Mouse (Mus musculus) inflammation-experienced regulatory T-cells (primary cell): ENCODE measurements around the gene Bmpr2. TPM values are rescaled to one million over a fixed set of nuclear protein-coding genes. Genes with fewer than 3 reads are reported as not detected.

Experiments
- polyA plus RNA-seq, 2 experiments: library from polyadenylated mRNA; unstranded; fragments of 100-300 nt; shearing (Covaris generic); gene quantifications; one replicate each; pipeline ENCODE4 v1.2.1; 2017

Gene Bmpr2
- 1 to 10 TPM in 1 of 2 experiments, under 1 TPM in 1; 0.92 to 1.2 TPM for polyA plus RNA-seq

DNA sequence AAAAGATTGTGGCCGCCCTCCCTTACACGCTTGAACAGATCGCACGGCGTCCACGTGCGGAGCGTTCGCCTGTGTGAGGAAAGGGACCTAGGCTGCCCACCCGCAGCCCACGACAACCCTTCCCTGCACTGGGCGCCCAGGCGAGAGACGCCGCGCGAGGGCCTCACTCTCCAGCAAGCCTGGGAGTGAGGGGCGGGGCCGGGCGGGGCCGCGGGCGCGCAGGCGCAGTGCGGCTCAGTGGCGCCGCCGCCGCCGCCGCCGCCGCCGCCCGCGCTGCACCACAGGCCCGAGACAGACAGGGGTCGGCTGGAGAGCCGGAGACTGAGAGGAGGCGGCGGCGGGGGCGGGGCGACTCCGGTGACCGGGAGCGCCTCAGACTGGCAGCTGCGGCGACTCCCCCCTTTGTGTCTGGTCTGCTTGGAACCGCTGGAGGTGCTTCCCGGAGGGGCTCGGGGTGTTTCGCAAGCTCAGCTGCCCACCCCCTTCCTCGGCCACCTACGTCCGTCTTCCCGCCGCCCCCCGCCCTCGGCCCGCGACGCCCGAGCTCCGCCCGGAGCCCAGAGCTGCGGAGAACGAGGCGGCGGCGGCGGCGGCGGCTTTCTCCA, at the start of gene Bmpr2:
TSS of gene Bmpr2 (plus strand) at position 237 of the 605 bp plus-strand sequence.

DNA sequence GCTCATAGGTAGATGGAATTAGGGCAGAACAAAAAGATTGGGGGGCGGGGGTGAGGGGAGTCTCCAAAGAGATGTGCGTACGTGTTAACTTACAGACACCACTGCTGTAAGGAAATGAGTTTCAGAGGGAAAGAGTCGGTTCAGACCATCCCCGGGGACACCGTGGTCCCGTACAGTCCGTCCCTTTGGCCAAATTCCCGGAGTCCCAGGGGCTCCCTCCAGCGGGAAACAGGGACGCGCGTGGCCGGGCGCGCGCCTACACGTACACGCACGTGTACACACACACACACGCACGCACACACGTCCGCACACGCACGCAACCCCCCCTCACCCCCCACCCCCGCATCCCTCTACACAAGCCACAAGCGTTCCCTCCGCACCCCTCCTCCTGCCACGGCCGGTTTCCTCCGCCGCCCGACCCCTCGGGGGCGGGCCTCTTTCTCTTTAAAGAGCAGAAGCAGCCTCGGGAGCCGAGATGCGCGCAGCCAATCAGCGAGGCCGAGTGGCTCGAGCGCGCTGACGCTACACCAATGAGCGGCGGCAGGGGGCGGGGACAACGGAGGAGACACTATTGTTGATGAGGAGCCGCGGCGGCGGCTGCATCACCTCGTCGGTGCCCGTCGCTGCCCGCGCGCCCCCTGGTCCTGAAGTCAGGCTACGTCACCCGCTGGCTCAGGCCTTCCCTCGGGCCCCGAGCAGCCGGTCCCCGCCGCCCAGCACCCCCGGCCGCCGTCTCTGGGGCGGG, 149.4 kb downstream of the Bmpr2 start, which contains the start of gene Fam117b:
TSS of gene Fam117b (plus strand) at position 594 of the 745 bp plus-strand sequence.

Other genes with a start within 250 kb of the Bmpr2 start
- 1 to 10 TPM; 4.8 to 6.1 TPM for gene Gm973, start 247.1 kb upstream of the Bmpr2 start, polyA plus RNA-seq
- gene Sumo1, start 92.6 kb upstream of the Bmpr2 start, polyA plus RNA-seq, result 100 to 1,000 TPM; 338 to 348 TPM
- 100 to 1,000 TPM; 157 to 189 TPM for gene Nop58, start 78.4 kb upstream of the Bmpr2 start, polyA plus RNA-seq
- 10 to 100 TPM; 40.1 to 60.8 TPM for gene Fam117b, start 149.6 kb downstream of the Bmpr2 start, polyA plus RNA-seq